Mouse (Mus musculus) hindbrain, embryonic 14.5 days (tissue): ENCODE data around the gene Stk10. TPM values are rescaled to one million over a fixed set of nuclear protein-coding genes. Genes with fewer than 3 reads are reported as not detected.
A peak's percentile ranks its signal among the peaks of the same experiment; 100 is the strongest.

Experiments used
- ATAC-seq: fragments of 200-750 bp; cut with Nextera tagmentation; 2 replicates; pipeline ENCODE4 v1.8.0; 2017; ENCODE audit warnings: moderate number of reproducible peaks, mild to moderate bottlenecking, moderate TSS enrichment, moderate library complexity; ENCODE audit not compliant: low FRiP score
- DNase-seq: peaks from one replicate; pipeline ENCODE4 v3.0.0-alpha.2; 2015; ENCODE audit warnings: low spot score
- H3K27ac ChIP-seq: fragments of 300-500 bp; sonication (generic); 2 replicates; pipeline ENCODE4 v1.5.1; 2014; ENCODE audit warnings: mild to moderate bottlenecking, moderate library complexity
- H3K27me3 ChIP-seq: fragments of 300-500 bp; sonication (generic); 2 replicates; pipeline ENCODE4 v1.6.1; 2014; ENCODE audit warnings: mild to moderate bottlenecking, low read length, mixed read lengths; ENCODE audit not compliant: control insufficient read depth, insufficient read depth
- H3K36me3 ChIP-seq: fragments of 300-500 bp; sonication (generic); replicated peaks from 2 replicates; pipeline ENCODE4 v1.6.1; 2014; ENCODE audit not compliant: control insufficient read depth, insufficient read depth
- H3K4me1 ChIP-seq: fragments of 300-500 bp; sonication (generic); replicated peaks from 2 replicates; pipeline ENCODE4 v1.6.1; 2014; ENCODE audit warnings: antibody characterized with exemption, low read length, mixed read lengths; ENCODE audit not compliant: control insufficient read depth, insufficient read depth
- H3K4me2 ChIP-seq: fragments of 300-500 bp; sonication (generic); replicated peaks from 2 replicates; pipeline ENCODE4 v1.6.1; 2014; ENCODE audit warnings: mild to moderate bottlenecking, moderate library complexity
- H3K4me3 ChIP-seq: fragments of 300-500 bp; sonication (generic); replicated peaks from 2 replicates; pipeline ENCODE4 v1.5.1; 2014; ENCODE audit warnings: mild to moderate bottlenecking, low read length
- H3K9ac ChIP-seq: fragments of 300-500 bp; sonication (generic); 2 replicates; pipeline ENCODE4 v1.6.1; 2014
- H3K9me3 ChIP-seq: fragments of 300-500 bp; sonication (generic); 2 replicates; pipeline ENCODE4 v1.6.1; 2016; ENCODE audit warnings: low read length; ENCODE audit not compliant: control insufficient read depth
- WGBS: fragments of 180-500 bp; shearing (Covaris S2); extraction: QIAGEN DNeasy Blood & Tissue Kit; methylation state at CpG from one replicate; pipeline ENCODE4 v1.1.7; 2014; 5-methylcytosine and 5-hydroxymethylcytosine counted together
- polyA plus RNA-seq: library from polyadenylated mRNA; unstranded; fragments of >200 nt; fragmentation: Nextera tagmentation; extraction: Ambion mirVana; gene quantifications from 2 replicates; pipeline ENCODE4 v1.2.1, GENCODE M21; 2014

Stk10 gene
- polyA plus RNA-seq, 1 experiment from 2014 or later, result 2.2 TPM

DNA sequence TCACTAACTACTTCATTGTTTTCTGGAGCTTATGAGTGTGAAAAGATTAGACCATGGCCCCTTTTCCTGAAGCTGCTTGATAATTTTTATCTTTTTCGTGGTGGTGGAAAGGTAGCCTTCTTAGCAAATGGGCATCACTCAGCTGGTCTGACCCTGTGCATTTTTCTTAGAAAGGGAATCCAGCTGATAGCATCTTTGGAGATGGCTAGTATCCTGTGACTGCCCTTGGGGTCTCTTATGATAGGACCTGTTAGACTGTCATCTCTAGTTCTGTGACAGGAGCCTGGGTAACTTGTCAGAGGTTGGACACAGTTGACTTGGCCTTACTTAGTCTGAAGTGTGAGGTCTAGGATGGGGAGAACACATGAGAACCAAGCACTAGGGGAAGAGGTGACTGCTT, 13.8 kb upstream of the Stk10 start:
- Histone ChIP-seq H3K9ac (no peak overlapping the region), H3K36me3 (peaks cover 44% of the 10 kb centered on the region), H3K4me2 (no peak overlapping the region), H3K27ac (no peak overlapping the region), H3K4me1 (no peaks in the 10 kb centered on the region), H3K4me3 (no peak overlapping the region), H3K9me3 (no peaks in the 10 kb centered on the region), H3K27me3 (no peaks in the 10 kb centered on the region)
- DNase-seq, result no peak
- WGBS, result 92% methylated on average over 1 of the region's 1 CpGs
- ATAC-seq, result no peak

GRCm38 (mm10) chr11:32521246-32521645, 11.9 kb upstream of the Stk10 start:
- Histone ChIP-seq H3K36me3 (peaks cover 42% of the 10 kb centered on the region), H3K4me2 (no peak overlapping the region), H3K27ac (no peak overlapping the region), H3K9me3 (no peaks in the 10 kb centered on the region), H3K9ac (no peak overlapping the region), H3K4me3 (no peak overlapping the region), H3K27me3 (no peaks in the 10 kb centered on the region), H3K4me1 (no peaks in the 10 kb centered on the region)
- 86% methylated on average over 2 of the region's 2 CpGs for WGBS
- DNase-seq, result no peak
- ATAC-seq, result no peak

DNA sequence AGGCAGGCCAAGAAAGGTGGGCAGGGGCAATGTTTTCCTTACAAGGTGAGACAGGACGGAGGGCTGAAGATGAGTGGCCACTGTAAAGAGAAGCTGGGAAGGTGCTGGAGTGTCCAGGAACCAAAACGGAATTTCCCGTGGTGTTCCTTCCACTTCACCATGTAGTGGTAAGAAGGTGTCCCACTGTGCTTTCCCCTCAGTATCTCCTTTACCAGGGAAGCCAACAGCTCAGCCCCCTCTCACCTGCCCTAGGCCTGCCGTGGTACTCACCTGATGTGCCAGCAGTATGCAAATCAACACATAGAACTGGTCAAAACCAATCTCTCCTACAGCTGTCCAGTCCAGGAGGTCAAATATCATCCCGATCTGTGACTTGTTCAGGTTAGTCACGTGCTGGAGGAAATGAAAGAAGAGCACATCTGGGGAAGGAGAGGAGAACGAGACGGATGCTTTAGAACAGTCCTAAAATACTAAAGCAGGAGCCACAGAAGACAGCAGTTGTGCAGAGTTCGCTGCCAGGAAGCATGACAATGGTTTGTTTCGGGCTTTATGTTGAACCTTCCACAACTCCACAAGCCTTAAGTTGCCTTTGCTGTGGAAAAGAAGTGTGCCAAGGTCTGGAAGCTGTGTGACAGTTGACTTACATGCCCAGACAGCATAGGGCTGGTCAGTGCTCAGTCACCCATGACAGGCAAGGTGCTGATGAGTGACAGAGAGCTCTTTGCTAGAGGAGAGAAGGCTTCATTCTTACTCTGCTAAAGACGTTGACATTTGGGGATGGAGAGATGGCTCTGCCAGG, 8.8 kb upstream of the Stk10 start:
- H3K27me3 ChIP-seq, result no peaks in the 10 kb centered on the region
- ATAC-seq (no peak), DNase-seq (no peak)
- H3K4me1 ChIP-seq, result no peaks in the 10 kb centered on the region
- no peaks in the 10 kb centered on the region for H3K9me3 ChIP-seq
- no peak overlapping the region for H3K27ac ChIP-seq
- 86% methylated on average over 11 of the region's 11 CpGs for WGBS
- H3K36me3 ChIP-seq, result peaks cover 18% of the 10 kb centered on the region; the same call in 1 of the 2 replicates
- H3K4me2 ChIP-seq, result no peak overlapping the region
- no peak overlapping the region for H3K9ac ChIP-seq
- H3K4me3 ChIP-seq, result no peak overlapping the region

DNA sequence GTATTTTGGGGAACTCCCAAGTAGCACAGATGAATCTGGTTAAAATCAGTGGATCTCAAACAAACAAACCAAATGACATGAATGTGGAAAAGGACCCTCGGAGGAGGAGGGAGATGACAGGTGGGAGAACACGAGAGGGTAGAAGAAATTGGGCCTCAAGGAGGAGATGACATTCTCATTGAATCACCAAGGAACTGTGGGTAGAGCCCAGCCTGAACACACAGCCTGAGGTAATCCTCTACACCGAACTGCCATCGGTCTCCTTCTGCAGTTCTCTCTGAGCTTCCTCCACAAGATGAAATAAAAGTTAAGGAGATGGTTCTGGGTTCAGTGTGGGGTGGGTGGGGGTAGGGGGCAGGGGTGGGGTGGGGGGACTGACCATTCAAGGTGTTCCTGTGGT, 6.1 kb upstream of the Stk10 start:
- Histone ChIP-seq H3K4me3 (no peak overlapping the region), H3K27ac (no peak overlapping the region), H3K9ac (no peak overlapping the region), H3K27me3 (peaks cover 14% of the 10 kb centered on the region; the same call in 1 of the 2 replicates), H3K4me2 (no peak overlapping the region), H3K9me3 (no peaks in the 10 kb centered on the region), H3K36me3 (peaks cover 10% of the 10 kb centered on the region; the same call in 1 of the 2 replicates), H3K4me1 (0 out of 2 replicates have a peak, but pooled peaks cover 2% of the 10 kb centered on the region)
- ATAC-seq (no peak), DNase-seq (no peak)
- WGBS, result 90% methylated on average over 4 of the region's 4 CpGs

DNA sequence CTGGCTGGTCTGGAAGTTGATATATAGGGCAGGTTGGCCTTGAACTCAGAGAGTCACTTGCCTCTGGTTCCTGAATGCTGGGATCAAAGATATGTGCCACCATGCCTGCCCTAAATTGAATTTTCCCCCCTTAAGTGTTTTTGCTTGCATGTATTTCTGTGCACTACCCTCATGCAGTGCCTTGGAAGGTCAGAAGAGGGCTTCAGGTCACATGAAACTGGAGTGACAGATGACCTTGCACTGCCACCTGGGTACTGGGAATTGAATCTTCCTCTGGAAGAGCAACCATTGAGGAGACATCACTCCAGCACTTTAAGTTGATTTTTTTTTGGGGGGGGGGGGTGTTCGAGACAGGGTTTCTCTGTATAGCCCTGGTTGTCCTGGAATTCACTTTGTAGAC, 3.0 kb upstream of the Stk10 start:
- WGBS, result 75% methylated on average over 1 of the region's 1 CpGs
- no peak for ATAC-seq

GRCm38 (mm10) chr11:32531871-32532764, 987 bp upstream of the Stk10 start, which contains the start of gene Efcab9:
Efcab9 (minus strand) TSS chr11:32532081.
- no peaks in the 10 kb centered on the region for H3K9me3 ChIP-seq
- H3K9ac ChIP-seq, result peak within 1 kb of the TSS; percentile 71
- H3K36me3 ChIP-seq, result no peaks in the 10 kb centered on the region
- 6% methylated on average over 33 of the region's 33 CpGs for WGBS
- peak within 1 kb of the TSS; percentile 61 for H3K4me3 ChIP-seq
- H3K27me3 ChIP-seq, result peaks cover 21% of the 10 kb centered on the region; the same call in 1 of the 2 replicates
- H3K4me1 ChIP-seq, result peaks cover 21% of the 10 kb centered on the region; the same call in 1 of the 2 replicates
- H3K4me2 ChIP-seq, result peak within 1 kb of the TSS; percentile 99
- no peak within 1 kb of the TSS for H3K27ac ChIP-seq
- ATAC-seq, result no peak
- no peak for DNase-seq

More for the DNA sequence above, 3.0 kb upstream of the Stk10 start:
- H3K4me1 ChIP-seq, result peaks cover 17% of the 10 kb centered on the region; the same call in 1 of the 2 replicates
- H3K4me3 ChIP-seq, result no peak overlapping the region
- no peaks in the 10 kb centered on the region for H3K9me3 ChIP-seq
- peaks cover 4% of the 10 kb centered on the region; the same call in 1 of the 2 replicates for H3K36me3 ChIP-seq
- no peak overlapping the region for H3K4me2 ChIP-seq
- no peak overlapping the region for H3K9ac ChIP-seq
- no peak for DNase-seq
- peaks cover 21% of the 10 kb centered on the region; the same call in 1 of the 2 replicates for H3K27me3 ChIP-seq
- no peak overlapping the region for H3K27ac ChIP-seq

GRCm38 (mm10) chr11:32533482-32534261, 567 bp downstream of the Stk10 start:
- H3K4me3 ChIP-seq, result peak overlapping the region; percentile 61
- no peaks in the 10 kb centered on the region for H3K36me3 ChIP-seq
- WGBS, result 2% methylated on average over 24 of the region's 24 CpGs
- ATAC-seq (peak; percentile 56), DNase-seq (no peak)
- peaks cover 33% of the 10 kb centered on the region; the same call in 1 of the 2 replicates for H3K4me1 ChIP-seq
- H3K9me3 ChIP-seq, result no peaks in the 10 kb centered on the region
- peaks cover 21% of the 10 kb centered on the region; the same call in 1 of the 2 replicates for H3K27me3 ChIP-seq
- peak overlapping the region; percentile 71 for H3K9ac ChIP-seq
- H3K27ac ChIP-seq, result no peak overlapping the region
- H3K4me2 ChIP-seq, result peak overlapping the region; percentile 99

GRCm38 (mm10) chr11:32534453-32535075, 1.5 kb downstream of the Stk10 start:
- no peak overlapping the region for H3K27ac ChIP-seq
- no peak overlapping the region for H3K4me3 ChIP-seq
- no peaks in the 10 kb centered on the region for H3K9me3 ChIP-seq
- no peaks in the 10 kb centered on the region for H3K36me3 ChIP-seq
- H3K27me3 ChIP-seq, result peaks cover 21% of the 10 kb centered on the region; the same call in 1 of the 2 replicates
- peak overlapping the region; percentile 71; the same call in 1 of the 2 replicates for H3K9ac ChIP-seq
- peak overlapping the region; percentile 99 for H3K4me2 ChIP-seq
- no peak for DNase-seq
- WGBS, result 69% methylated on average over 7 of the region's 7 CpGs
- no peak for ATAC-seq
- H3K4me1 ChIP-seq, result peaks cover 33% of the 10 kb centered on the region; the same call in 1 of the 2 replicates
